ENCODE assay signal across 8 mouse cellular contexts in genomic region chr8:57498847-57499511, GRCm38 (mm10). TPM values are rescaled to one million over a fixed set of nuclear protein-coding genes. Genes with fewer than 3 reads are reported as not detected.
DNase-seq lines count a peak whose midpoint lies in the region; ATAC-seq and TF ChIP-seq lines count a peak whose summit lies in the region.

No protein-coding gene starts in this region.

- peak overlapping the region; percentile 67 for H3K4me3 ChIP-seq in cerebellum, adult 2 months (replicated peaks; ENCODE audit: insufficient read depth, low read depth, low read length)
- H3K4me3 ChIP-seq in layer of hippocampus, adult 2 months: peak overlapping the region; percentile 45
- no peak overlapping the region for H3K4me3 ChIP-seq in midbrain, embryonic 12.5 days

- H3K4me2 ChIP-seq in midbrain, embryonic 12.5 days (replicated peaks): no peak overlapping the region; the same call in 1 of the 2 replicates

- H3K9me3 ChIP-seq in midbrain, embryonic 12.5 days: no peaks in the 10 kb centered on the region

- peak; percentile 32 to 40 for DNase-seq in left cerebral cortex, adult 18-20 months (ENCODE audit: low spot score in 2 of 2)
- DNase-seq in left cerebral cortex, adult 8-10 months (ENCODE audit: low spot score in 2 of 2): no peak
- peak; percentile 82 to 83 for DNase-seq in cerebellum, adult 2 months
- DNase-seq in heart, postnatal 14 days: peak; percentile 56 to 65
- DNase-seq in layer of hippocampus, adult 2 months (ENCODE audit: low spot score in 2 of 2): peak in 1 of 2 experiments; percentile 49
- DNase-seq in thymus, adult 18-20 months: no peak
- DNase-seq in thymus, postnatal 10 days (ENCODE audit: low spot score in 2 of 2): no peak

- WGBS in cerebellum, adult 2 months: 5% methylated on average over 17 of the region's 17 CpGs
- 56% methylated on average over 17 of the region's 17 CpGs for WGBS in midbrain, embryonic 12.5 days

- H3K9ac ChIP-seq in midbrain, embryonic 12.5 days (replicated peaks): no peak overlapping the region

- peak; percentile 58 for ATAC-seq in midbrain, embryonic 12.5 days (ENCODE audit: low FRiP score, low read depth)

- intact Hi-C loops in heart, postnatal 14 days (cut with DNase I): no loop called here

- H3K27me3 ChIP-seq in cerebellum, adult 2 months (ENCODE audit: control insufficient read depth, insufficient read depth, low read length): no peaks in the 10 kb centered on the region
- H3K27me3 ChIP-seq in midbrain, embryonic 12.5 days: no peaks in the 10 kb centered on the region

- no peaks in the 10 kb centered on the region for H3K4me1 ChIP-seq in cerebellum, adult 2 months (ENCODE audit: control insufficient read depth, insufficient read depth, low read length)
- peaks cover 6% of the 10 kb centered on the region; the same call in 1 of the 2 replicates for H3K4me1 ChIP-seq in midbrain, embryonic 12.5 days

- H3K36me3 ChIP-seq in midbrain, embryonic 12.5 days: no peaks in the 10 kb centered on the region

- 0 out of 2 replicates have a peak, but pooled peaks have one; percentile 1 for TF ChIP-seq CTCF in cerebellum, adult 2 months (IDR thresholded peaks at IDR 0.05; ENCODE audit: borderline replicate concordance, insufficient read depth, low read depth, low read length)
- TF ChIP-seq CTCF in layer of hippocampus, adult 2 months (conservative IDR thresholded peaks at IDR 0.05): no peak; the same call in none of the 2 replicates

- TF ChIP-seq POLR2A in cerebellum, adult 2 months (IDR thresholded peaks at IDR 0.05; ENCODE audit: borderline replicate concordance, insufficient read depth, low read length): no peak

- H3K27ac ChIP-seq in cerebellum, adult 2 months (ENCODE audit: insufficient read depth, low read length): peak overlapping the region; percentile 75
- H3K27ac ChIP-seq in layer of hippocampus, adult 2 months: no peak overlapping the region
- peak overlapping the region; percentile 35; the same call in 1 of the 2 replicates for H3K27ac ChIP-seq in midbrain, embryonic 12.5 days (replicated peaks)

RNA-seq across cellular contexts. Expression of gene Sap30, which starts 11.3 kb away (rescaled TPM):
- total RNA-seq in left cerebral cortex, adult 18-20 months (2021): 10 to 100 TPM; 12.2 to 14.3 TPM
- total RNA-seq in left cerebral cortex, adult 8-10 months (2022): 10 to 100 TPM in 1 of 4 experiments, 1 to 10 TPM in 3; 5.3 to 11.1 (median 8.1) TPM
- 12.5 and 14.1 TPM in 2 replicates for polyA plus RNA-seq in cerebellum, adult 2 months (2012; rRNA removed)
- total RNA-seq in heart, postnatal 14 days (2021): 10 to 100 TPM; 12.9 TPM
- total RNA-seq in layer of hippocampus, adult 2 months (2021): 10 to 100 TPM; 10.4 to 12.6 TPM
- polyA plus RNA-seq in midbrain, embryonic 12.5 days (2016; fragmentation: Nextera tagmentation; extraction: Ambion mirVana): 115 and 116 TPM in 2 replicates

RNA-seq across cellular contexts. Expression of gene Hmgb2, which starts 12.7 kb away (rescaled TPM):
- total RNA-seq in left cerebral cortex, adult 18-20 months (2021): 1 to 10 TPM; 2.8 to 5.2 TPM
- total RNA-seq in left cerebral cortex, adult 8-10 months (2022): 1 to 10 TPM; 4.7 to 9.3 (median 5.8) TPM
- polyA plus RNA-seq in cerebellum, adult 2 months (2012; rRNA removed): 5.5 and 6.0 TPM in 2 replicates
- total RNA-seq in heart, postnatal 14 days (2021): 10 to 100 TPM; 27.0 to 51.5 TPM
- 1 to 10 TPM; 7.4 to 8.5 TPM for total RNA-seq in layer of hippocampus, adult 2 months (2021)
- polyA plus RNA-seq in midbrain, embryonic 12.5 days (2016; fragmentation: Nextera tagmentation; extraction: Ambion mirVana): 531 and 557 TPM in 2 replicates

RNA-seq across cellular contexts. Expression of gene Scrg1, which starts 43.3 kb away (rescaled TPM):
- 10 to 100 TPM; 33.4 to 47.5 TPM for total RNA-seq in left cerebral cortex, adult 18-20 months (2021)
- 10 to 100 TPM; 36.6 to 53.2 (median 41.0) TPM for total RNA-seq in left cerebral cortex, adult 8-10 months (2022)
- polyA plus RNA-seq in cerebellum, adult 2 months (2012; rRNA removed): 74.3 and 79.5 TPM in 2 replicates
- under 1 TPM in 1 of 2 experiments, not detected in 1; 0.43 TPM for total RNA-seq in heart, postnatal 14 days (2021)
- total RNA-seq in layer of hippocampus, adult 2 months (2021): 10 to 100 TPM; 59.4 to 60.9 TPM
- 0.69 TPM in 1 of 2 replicates, not detected in the other for polyA plus RNA-seq in midbrain, embryonic 12.5 days (2016; fragmentation: Nextera tagmentation; extraction: Ambion mirVana)

Comparison
In these comparisons a context has a peak if more than half of its experiments do, and no peak if none do; other contexts are left out.
1. DNase-seq: peak in left cerebral cortex, adult 18-20 months (2 of 2), cerebellum, adult 2 months (2 of 2) and heart, postnatal 14 days (2 of 2); none in left cerebral cortex, adult 8-10 months (0 of 2), thymus, adult 18-20 months (0 of 2) and thymus, postnatal 10 days (0 of 2).
2. RNA of gene Scrg1, which starts 43.3 kb away (total RNA-seq): 59.4 to 60.9 TPM in layer of hippocampus, adult 2 months, 33.4 to 47.5 TPM in left cerebral cortex, adult 18-20 months and 36.6 to 53.2 TPM in left cerebral cortex, adult 8-10 months; 0.43 TPM in heart, postnatal 14 days; every median in the first group is over 10 times any median in the second.